Mouse (Mus musculus) thymus, adult 2 months (tissue): Measurements from ENCODE around the gene Unc5c.

Experiments used
- CTCF ChIP-seq: fragments of 200-500 bp; IDR thresholded peaks from 2 replicates; pipeline ENCODE4 v1.5.1; 2012; ENCODE audit warnings: mild to moderate bottlenecking, control low read depth, low read length, moderate library complexity, borderline replicate concordance; ENCODE audit not compliant: control insufficient read depth, poor library complexity, insufficient read depth; ENCODE audit errors: extremely low read depth
- POLR2A ChIP-seq: fragments of 200-500 bp; IDR thresholded peaks from 2 replicates; pipeline ENCODE4 v1.6.1; 2012; ENCODE audit warnings: mild to moderate bottlenecking, low read length, control low read depth, moderate library complexity; ENCODE audit not compliant: control insufficient read depth, poor library complexity, insufficient read depth; ENCODE audit errors: extremely low read depth

GRCm38 (mm10) chr3:141838864-141839263, 373.8 kb downstream of the Unc5c start:
- TF ChIP-seq CTCF, result no peak
- no peak for TF ChIP-seq POLR2A
